In genomic region chr10:119454668-119455542, GRCm38 (mm10) we compare ENCODE assay signal across 8 mouse cellular contexts. TPM values are rescaled to one million over a fixed set of nuclear protein-coding genes. Genes with fewer than 3 reads are reported as not detected.
DNase-seq lines count a peak whose midpoint lies in the region; ATAC-seq and TF ChIP-seq lines count a peak whose summit lies in the region.

No protein-coding gene starts in this region.

- peak; percentile 35; the same call in 1 of the 2 replicates for ATAC-seq in kidney, embryonic 15.5 days (replicated peaks; ENCODE audit: low FRiP score)
- ATAC-seq in forebrain, embryonic 15.5 days (replicated peaks): peak; percentile 23
- ATAC-seq in limb, embryonic 14.5 days (ENCODE audit: low FRiP score, low read depth): no peak

- DNase-seq in kidney, adult 8-10 months: no peak
- peak; percentile 58 for DNase-seq in brain, embryonic 14.5 days (ENCODE audit: low read depth)
- DNase-seq in limb, embryonic 14.5 days (ENCODE audit: low spot score): peak; percentile 14
- DNase-seq in retina, postnatal 1 day: peak; percentile 57
- DNase-seq in layer of hippocampus, adult 8-10 months (ENCODE audit: low spot score in 2 of 2): no peak
- DNase-seq in urinary bladder, postnatal 14 days (ENCODE audit: low spot score): no peak

- under 1% methylated on average over 30 of the region's 31 CpGs for WGBS in kidney, embryonic 15.5 days
- WGBS in forebrain, embryonic 15.5 days: under 1% methylated on average over 31 of the region's 31 CpGs
- 1% methylated on average over 25 of the region's 31 CpGs for WGBS in limb, embryonic 14.5 days

- no peak for TF ChIP-seq POLR2A in brain, embryonic 14.5 days (IDR thresholded peaks at IDR 0.05; ENCODE audit: borderline replicate concordance, extremely low read depth, insufficient read depth, insufficient read length, poor library complexity, severe bottlenecking)
- TF ChIP-seq POLR2A in limb, embryonic 14.5 days (IDR thresholded peaks at IDR 0.05; ENCODE audit: borderline replicate concordance, extremely low read depth, insufficient read depth, insufficient read length): no peak

- H3K27me3 ChIP-seq in kidney, embryonic 15.5 days: peaks cover 7% of the 10 kb centered on the region; the same call in 1 of the 2 replicates
- no peaks in the 10 kb centered on the region for H3K27me3 ChIP-seq in forebrain, embryonic 15.5 days
- H3K27me3 ChIP-seq in limb, embryonic 14.5 days (ENCODE audit: control insufficient read depth, insufficient read depth, low read length): no peaks in the 10 kb centered on the region

- no peaks in the 10 kb centered on the region for H3K9me3 ChIP-seq in kidney, embryonic 15.5 days (replicated peaks)
- H3K9me3 ChIP-seq in forebrain, embryonic 15.5 days: no peaks in the 10 kb centered on the region
- no peaks in the 10 kb centered on the region for H3K9me3 ChIP-seq in limb, embryonic 14.5 days (ENCODE audit: control insufficient read depth, low read length)

- no peaks in the 10 kb centered on the region for H3K36me3 ChIP-seq in kidney, embryonic 15.5 days
- H3K36me3 ChIP-seq in forebrain, embryonic 15.5 days: no peaks in the 10 kb centered on the region
- H3K36me3 ChIP-seq in limb, embryonic 14.5 days (ENCODE audit: control insufficient read depth, insufficient read depth, low read length): no peaks in the 10 kb centered on the region

- TF ChIP-seq CTCF in brain, embryonic 14.5 days (IDR thresholded peaks at IDR 0.05; ENCODE audit: borderline replicate concordance, extremely low read depth, insufficient read depth, insufficient read length): no peak

- H3K4me1 ChIP-seq in kidney, embryonic 15.5 days: peaks cover 27% of the 10 kb centered on the region
- H3K4me1 ChIP-seq in forebrain, embryonic 15.5 days: peaks cover 21% of the 10 kb centered on the region
- H3K4me1 ChIP-seq in limb, embryonic 14.5 days (ENCODE audit: control insufficient read depth, insufficient read depth, low read length): peaks cover 7% of the 10 kb centered on the region; the same call in 1 of the 2 replicates

- H3K9ac ChIP-seq in kidney, embryonic 15.5 days: peak overlapping the region; percentile 73
- H3K9ac ChIP-seq in forebrain, embryonic 15.5 days (replicated peaks): peak overlapping the region; percentile 79
- peak overlapping the region; percentile 81 for H3K9ac ChIP-seq in limb, embryonic 14.5 days (ENCODE audit: low read depth, low read length, severe bottlenecking)

- peak overlapping the region; percentile 98 for H3K4me2 ChIP-seq in kidney, embryonic 15.5 days
- peak overlapping the region; percentile 98 for H3K4me2 ChIP-seq in forebrain, embryonic 15.5 days (replicated peaks)
- peak overlapping the region; percentile 93 for H3K4me2 ChIP-seq in limb, embryonic 14.5 days (replicated peaks; ENCODE audit: low read depth, low read length, severe bottlenecking)

- H3K4me3 ChIP-seq in kidney, embryonic 15.5 days (replicated peaks): peak overlapping the region; percentile 81
- peak overlapping the region; percentile 90 for H3K4me3 ChIP-seq in forebrain, embryonic 15.5 days
- H3K4me3 ChIP-seq in limb, embryonic 14.5 days (replicated peaks; ENCODE audit: low read length): peak overlapping the region; percentile 67

- peak overlapping the region; percentile 79 for H3K27ac ChIP-seq in kidney, embryonic 15.5 days
- H3K27ac ChIP-seq in forebrain, embryonic 15.5 days (replicated peaks): peak overlapping the region; percentile 90
- no peak overlapping the region for H3K27ac ChIP-seq in limb, embryonic 14.5 days (replicated peaks; ENCODE audit: low read depth, low read length)

RNA-seq across cellular contexts. Expression of gene Grip1, which starts 1.3 kb away (rescaled TPM):
- polyA plus RNA-seq in kidney, embryonic 15.5 days (2015; fragmentation: Nextera tagmentation; extraction: Ambion mirVana): 3.3 and 4.1 TPM in 2 replicates
- polyA plus RNA-seq in brain, embryonic 14.5 days (2012; rRNA removed): 15.0 and 20.2 TPM in 2 replicates
- 19.1 and 19.2 TPM in 2 replicates for polyA plus RNA-seq in forebrain, embryonic 15.5 days (2015; fragmentation: Nextera tagmentation; extraction: Ambion mirVana)
- 6.7 and 7.6 TPM in 2 replicates for polyA plus RNA-seq in limb, embryonic 14.5 days (2012; rRNA removed)
- 5.7 and 5.9 TPM in 2 replicates for polyA plus RNA-seq in limb, embryonic 14.5 days (2014; fragmentation: Nextera tagmentation; extraction: Ambion mirVana)
- 10 to 100 TPM; 25.2 to 28.8 (median 26.2) TPM for total RNA-seq in layer of hippocampus, adult 8-10 months (2022)

Comparison
In these comparisons a context has a peak if more than half of its experiments do, and no peak if none do; other contexts are left out.
1. DNase-seq: peak in brain, embryonic 14.5 days (single experiment), limb, embryonic 14.5 days (single experiment) and retina, postnatal 1 day (single experiment); none in kidney, adult 8-10 months (0 of 2), layer of hippocampus, adult 8-10 months (0 of 2) and urinary bladder, postnatal 14 days (single experiment).
2. Peak in every context shown above with its lines, with median percentiles within 50 percentile points of each other: H3K4me2 ChIP-seq, H3K4me3 ChIP-seq and H3K9ac ChIP-seq.